Mouse (Mus musculus) heart, embryonic 12.5 days (tissue): ENCODE results near the gene Apc2. TPM values are rescaled to one million over a fixed set of nuclear protein-coding genes. Genes with fewer than 3 reads are reported as not detected.

Experiments
- ATAC-seq: fragments of 200-750 bp; cut with Nextera tagmentation; 2 replicates; pipeline ENCODE4 v1.8.0; 2017; ENCODE audit warnings: moderate TSS enrichment, moderate library complexity; ENCODE audit not compliant: insufficient number of reproducible peaks, low FRiP score
- H3K27ac ChIP-seq: fragments of 300-500 bp; sonication (generic); 2 replicates; pipeline ENCODE4 v1.5.1; 2016; ENCODE audit warnings: mild to moderate bottlenecking, moderate library complexity; ENCODE audit not compliant: poor library complexity, severe bottlenecking
- H3K27me3 ChIP-seq: fragments of 300-500 bp; sonication (generic); replicated peaks from 2 replicates; pipeline ENCODE4 v1.6.1; 2016; ENCODE audit warnings: mild to moderate bottlenecking, moderate library complexity
- H3K36me3 ChIP-seq: fragments of 300-500 bp; sonication (generic); 2 replicates; pipeline ENCODE4 v1.6.1; 2016; ENCODE audit warnings: mild to moderate bottlenecking, moderate library complexity
- H3K4me1 ChIP-seq: fragments of 300-500 bp; sonication (generic); replicated peaks from 2 replicates; pipeline ENCODE4 v1.6.1; 2016; ENCODE audit warnings: mild to moderate bottlenecking
- H3K4me2 ChIP-seq: fragments of 300-500 bp; sonication (generic); 2 replicates; pipeline ENCODE4 v1.6.1; 2016; ENCODE audit warnings: mild to moderate bottlenecking, moderate library complexity
- H3K4me3 ChIP-seq: fragments of 300-500 bp; sonication (generic); 2 replicates; pipeline ENCODE4 v1.5.1; 2016; ENCODE audit warnings: mild to moderate bottlenecking
- H3K9ac ChIP-seq: fragments of 300-500 bp; sonication (generic); 2 replicates; pipeline ENCODE4 v1.6.1; 2016; ENCODE audit warnings: mild to moderate bottlenecking, moderate library complexity
- H3K9me3 ChIP-seq: fragments of 300-500 bp; sonication (generic); replicated peaks from 2 replicates; pipeline ENCODE4 v1.6.1; 2016; ENCODE audit warnings: mild to moderate bottlenecking, moderate library complexity
- WGBS: fragments of 180-500 bp; shearing (Covaris S2); methylation state at CpG from one replicate; pipeline ENCODE4 v1.1.7; 2016; 5-methylcytosine and 5-hydroxymethylcytosine counted together
- polyA plus RNA-seq: library from polyadenylated mRNA; unstranded; fragments of >200 nt; fragmentation: Nextera tagmentation; extraction: Ambion mirVana; gene quantifications from 2 replicates; pipeline ENCODE4 v1.2.1, GENCODE M21; 2016

Apc2 gene
- polyA plus RNA-seq, 1 experiment from 2014 or later, result 1.4 TPM

GRCm38 (mm10) chr10:80297526-80298133, 1.9 kb downstream of the Apc2 start:
- no peak overlapping the region for H3K4me2 ChIP-seq
- peak overlapping the region; percentile 23; the same call in 1 of the 2 replicates for H3K9ac ChIP-seq
- no peak overlapping the region for H3K27ac ChIP-seq
- 66% methylated on average over 8 of the region's 8 CpGs for WGBS
- H3K36me3 ChIP-seq, result peaks cover 21% of the 10 kb centered on the region
- H3K4me3 ChIP-seq, result no peak overlapping the region
- H3K4me1 ChIP-seq, result peaks cover 42% of the 10 kb centered on the region
- peaks cover 64% of the 10 kb centered on the region for H3K27me3 ChIP-seq
- no peak for ATAC-seq
- no peaks in the 10 kb centered on the region for H3K9me3 ChIP-seq

GRCm38 (mm10) chr10:80298571-80299281, 2.9 kb downstream of the Apc2 start:
- no peaks in the 10 kb centered on the region for H3K9me3 ChIP-seq
- H3K36me3 ChIP-seq, result peaks cover 14% of the 10 kb centered on the region
- ATAC-seq, result no peak
- no peak overlapping the region for H3K9ac ChIP-seq
- no peak overlapping the region for H3K4me3 ChIP-seq
- H3K27me3 ChIP-seq, result peaks cover 68% of the 10 kb centered on the region
- no peak overlapping the region for H3K27ac ChIP-seq
- H3K4me2 ChIP-seq, result no peak overlapping the region; the same call in 1 of the 2 replicates
- 6% methylated on average over 26 of the region's 26 CpGs for WGBS
- peaks cover 36% of the 10 kb centered on the region for H3K4me1 ChIP-seq

- Histone ChIP-seq H3K27me3 (peaks cover 74% of the 10 kb centered on the region), H3K9ac (no peak overlapping the region), H3K9me3 (no peaks in the 10 kb centered on the region), H3K27ac (no peak overlapping the region), H3K4me3 (no peak overlapping the region), H3K4me2 (no peak overlapping the region; the same call in 1 of the 2 replicates), H3K36me3 (peaks cover 8% of the 10 kb centered on the region), H3K4me1 (peaks cover 30% of the 10 kb centered on the region)
- WGBS, result 8% methylated on average over 15 of the region's 15 CpGs
- ATAC-seq, result no peak
Measured at GRCm38 (mm10) chr10:80299301-80299700, 3.5 kb downstream of the Apc2 start.

- Histone ChIP-seq H3K27ac (no peak overlapping the region), H3K27me3 (peaks cover 79% of the 10 kb centered on the region), H3K36me3 (peaks cover 3% of the 10 kb centered on the region), H3K4me1 (peaks cover 27% of the 10 kb centered on the region), H3K9ac (no peak overlapping the region), H3K4me3 (no peak overlapping the region), H3K4me2 (no peak overlapping the region), H3K9me3 (no peaks in the 10 kb centered on the region)
- no peak for ATAC-seq
- WGBS, result 46% methylated on average over 10 of the region's 10 CpGs
Measured at GRCm38 (mm10) chr10:80299824-80300223, 4.0 kb downstream of the Apc2 start.

- Histone ChIP-seq H3K4me2 (no peak overlapping the region), H3K36me3 (no peaks in the 10 kb centered on the region), H3K27me3 (peaks cover 88% of the 10 kb centered on the region), H3K4me3 (no peak overlapping the region), H3K9ac (no peak overlapping the region), H3K27ac (no peak overlapping the region), H3K9me3 (no peaks in the 10 kb centered on the region), H3K4me1 (peaks cover 22% of the 10 kb centered on the region)
- 32% methylated on average over 11 of the region's 11 CpGs for WGBS
- no peak for ATAC-seq
Measured at GRCm38 (mm10) chr10:80300672-80301181, 5.0 kb downstream of the Apc2 start.

GRCm38 (mm10) chr10:80301256-80302081, 5.7 kb downstream of the Apc2 start:
- Histone ChIP-seq H3K4me3 (no peak overlapping the region), H3K36me3 (no peaks in the 10 kb centered on the region), H3K9ac (no peak overlapping the region), H3K4me2 (peak overlapping the region; percentile 36), H3K27me3 (peaks cover 93% of the 10 kb centered on the region), H3K4me1 (peaks cover 15% of the 10 kb centered on the region), H3K9me3 (no peaks in the 10 kb centered on the region), H3K27ac (no peak overlapping the region)
- no peak for ATAC-seq
- 81% methylated on average over 10 of the region's 10 CpGs for WGBS

GRCm38 (mm10) chr10:80302082-80302355, 6.2 kb downstream of the Apc2 start:
- Histone ChIP-seq H3K4me3 (no peak overlapping the region), H3K36me3 (no peaks in the 10 kb centered on the region), H3K9me3 (no peaks in the 10 kb centered on the region), H3K4me1 (peaks cover 13% of the 10 kb centered on the region), H3K27me3 (peaks cover 93% of the 10 kb centered on the region), H3K4me2 (peak overlapping the region; percentile 36), H3K9ac (no peak overlapping the region), H3K27ac (no peak overlapping the region)
- ATAC-seq, result no peak
- WGBS, result 53% methylated on average over 5 of the region's 5 CpGs

- 7% methylated on average over 9 of the region's 9 CpGs for WGBS
- no peak overlapping the region; the same call in 1 of the 2 replicates for H3K9ac ChIP-seq
- H3K9me3 ChIP-seq, result no peaks in the 10 kb centered on the region
- H3K27ac ChIP-seq, result no peak overlapping the region
- peak overlapping the region; percentile 36 for H3K4me2 ChIP-seq
- H3K4me3 ChIP-seq, result no peak overlapping the region
- H3K4me1 ChIP-seq, result peaks cover 13% of the 10 kb centered on the region
- peak; percentile 35; the same call in 1 of the 2 replicates for ATAC-seq
- no peaks in the 10 kb centered on the region for H3K36me3 ChIP-seq
- H3K27me3 ChIP-seq, result peaks cover 93% of the 10 kb centered on the region
Measured at GRCm38 (mm10) chr10:80302471-80302881, 6.7 kb downstream of the Apc2 start.

GRCm38 (mm10) chr10:80304458-80304857, 8.7 kb downstream of the Apc2 start:
- 0 out of 2 replicates have a peak overlapping the region, but pooled peaks have one; percentile 2 for H3K4me3 ChIP-seq
- H3K36me3 ChIP-seq, result no peaks in the 10 kb centered on the region
- H3K4me1 ChIP-seq, result peaks cover 13% of the 10 kb centered on the region
- peaks cover 93% of the 10 kb centered on the region for H3K27me3 ChIP-seq
- peak overlapping the region; percentile 37; the same call in 1 of the 2 replicates for H3K4me2 ChIP-seq
- 16% methylated on average over 12 of the region's 12 CpGs for WGBS
- H3K9ac ChIP-seq, result no peak overlapping the region
- no peak for ATAC-seq
- H3K9me3 ChIP-seq, result no peaks in the 10 kb centered on the region
- H3K27ac ChIP-seq, result no peak overlapping the region

GRCm38 (mm10) chr10:80304862-80305261, 9.1 kb downstream of the Apc2 start:
- Histone ChIP-seq H3K36me3 (no peaks in the 10 kb centered on the region), H3K4me2 (peak overlapping the region; percentile 37), H3K4me1 (peaks cover 13% of the 10 kb centered on the region), H3K27me3 (peaks cover 91% of the 10 kb centered on the region), H3K9ac (no peak overlapping the region), H3K27ac (no peak overlapping the region), H3K4me3 (0 out of 2 replicates have a peak overlapping the region, but pooled peaks have one; percentile 2), H3K9me3 (no peaks in the 10 kb centered on the region)
- ATAC-seq, result 0 out of 2 replicates have a peak, but pooled peaks have one; percentile 33
- WGBS, result 8% methylated on average over 25 of the region's 25 CpGs

GRCm38 (mm10) chr10:80311560-80311959, 15.8 kb downstream of the Apc2 start:
- Histone ChIP-seq H3K9me3 (no peaks in the 10 kb centered on the region), H3K9ac (no peak overlapping the region), H3K4me1 (peaks cover 34% of the 10 kb centered on the region), H3K4me2 (no peak overlapping the region), H3K27me3 (peaks cover 98% of the 10 kb centered on the region), H3K27ac (no peak overlapping the region), H3K4me3 (no peak overlapping the region), H3K36me3 (no peaks in the 10 kb centered on the region)
- WGBS, result 72% methylated on average over 16 of the region's 16 CpGs
- no peak for ATAC-seq
